Mouse (Mus musculus): ENCODE measurements around the gene Syt8. TPM values are rescaled to one million over a fixed set of nuclear protein-coding genes. Genes with fewer than 3 reads are reported as not detected.

The Syt8 gene
- polyA plus RNA-seq, 1 experiment from 2014 or later = not detected

- WGBS = 29% methylated on average over 4 of the region's 4 CpGs
Measured at GRCm38 (mm10) chr7:142435524-142435923, 874 bp downstream of the Syt8 start.

DNA sequence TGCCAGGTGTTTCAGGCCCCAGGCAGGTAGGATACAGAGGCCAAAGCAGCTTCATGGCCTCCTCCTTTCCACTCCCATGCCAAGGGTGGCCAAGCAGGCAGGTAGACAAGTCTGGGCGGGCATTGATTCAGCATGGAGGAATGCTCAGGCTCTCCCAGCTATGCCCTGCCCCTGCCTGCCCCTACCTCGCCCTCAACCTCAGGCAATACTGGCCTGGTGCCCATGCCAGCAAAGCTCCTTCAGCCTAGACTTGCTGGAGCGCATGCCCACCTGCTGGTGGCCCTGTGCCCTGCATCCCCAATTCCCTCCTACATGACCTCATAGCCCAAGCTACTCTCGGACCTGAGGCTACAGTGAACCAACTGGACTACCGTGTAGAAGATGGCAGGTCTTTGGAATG is 2.7 kb downstream of the Syt8 start:
- no peak for DNase-seq (ENCODE audit: low spot score)
- Histone ChIP-seq H3K9ac (ENCODE audit: low read length) (no peak overlapping the region), H3K4me2 (ENCODE audit: low read depth, low read length, severe bottlenecking) (no peak overlapping the region), H3K36me3 (ENCODE audit: control insufficient read depth, insufficient read depth, low read length) (no peaks in the 10 kb centered on the region), H3K27me3 (ENCODE audit: control insufficient read depth, insufficient read depth, low read length) (no peaks in the 10 kb centered on the region), H3K27ac (ENCODE audit: low read depth, low read length) (no peak overlapping the region), H3K9me3 (ENCODE audit: control insufficient read depth, low read length) (no peaks in the 10 kb centered on the region), H3K4me3 (ENCODE audit: low read depth, low read length) (no peak overlapping the region), H3K4me1 (replicated peaks; ENCODE audit: control insufficient read depth, insufficient read depth, low read length) (no peaks in the 10 kb centered on the region)
- ATAC-seq (replicated peaks; ENCODE audit: low FRiP score) = no peak
- 82% methylated on average over 5 of the region's 5 CpGs for WGBS

More at GRCm38 (mm10) chr7:142435524-142435923, 874 bp downstream of the Syt8 start:
- no peaks in the 10 kb centered on the region for H3K36me3 ChIP-seq (ENCODE audit: control insufficient read depth, insufficient read depth, low read length)
- H3K4me1 ChIP-seq (replicated peaks; ENCODE audit: control insufficient read depth, insufficient read depth, low read length) = no peaks in the 10 kb centered on the region
- ATAC-seq (replicated peaks; ENCODE audit: low FRiP score) (no peak; the same call in 1 of the 2 replicates), DNase-seq (ENCODE audit: low spot score) (no peak)
- H3K4me2 ChIP-seq (ENCODE audit: low read depth, low read length, severe bottlenecking) = no peak overlapping the region
- H3K27me3 ChIP-seq (ENCODE audit: control insufficient read depth, insufficient read depth, low read length) = no peaks in the 10 kb centered on the region
- H3K9me3 ChIP-seq (ENCODE audit: control insufficient read depth, low read length) = no peaks in the 10 kb centered on the region
- no peak overlapping the region for H3K9ac ChIP-seq (ENCODE audit: low read length)
- H3K27ac ChIP-seq (ENCODE audit: low read depth, low read length) = no peak overlapping the region
- H3K4me3 ChIP-seq (ENCODE audit: low read depth, low read length) = no peak overlapping the region

DNA sequence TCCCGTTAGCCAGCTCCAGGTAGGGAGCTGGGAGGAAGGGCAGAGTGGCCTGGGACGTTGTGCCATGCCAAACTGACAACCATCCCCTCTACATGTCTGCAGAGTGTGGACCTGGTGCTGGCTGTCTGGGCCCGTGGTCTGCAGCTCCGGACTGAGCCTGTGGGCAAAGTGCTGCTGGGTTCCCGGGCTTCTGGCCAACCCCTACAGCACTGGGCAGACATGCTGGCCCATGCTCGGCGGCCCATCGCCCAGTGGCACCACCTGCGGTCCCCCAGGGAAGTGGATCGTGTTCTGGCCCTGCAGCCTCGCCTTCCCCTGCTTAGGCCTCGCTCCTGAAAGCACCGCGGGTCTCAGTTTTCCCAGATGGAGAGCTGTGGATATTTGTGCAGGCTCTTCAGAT is 5.3 kb downstream of the Syt8 start:
- Histone ChIP-seq H3K9me3 (ENCODE audit: control insufficient read depth, low read length) (no peaks in the 10 kb centered on the region), H3K4me3 (ENCODE audit: low read depth, low read length) (no peak overlapping the region), H3K36me3 (ENCODE audit: control insufficient read depth, insufficient read depth, low read length) (no peaks in the 10 kb centered on the region), H3K4me1 (replicated peaks; ENCODE audit: control insufficient read depth, insufficient read depth, low read length) (no peaks in the 10 kb centered on the region), H3K4me2 (ENCODE audit: low read depth, low read length, severe bottlenecking) (no peak overlapping the region), H3K27ac (ENCODE audit: low read depth, low read length) (no peak overlapping the region), H3K9ac (ENCODE audit: low read length) (no peak overlapping the region), H3K27me3 (ENCODE audit: control insufficient read depth, insufficient read depth, low read length) (no peaks in the 10 kb centered on the region)
- ATAC-seq (replicated peaks; ENCODE audit: low FRiP score) = no peak
- WGBS = 88% methylated on average over 14 of the region's 14 CpGs
- no peak for DNase-seq (ENCODE audit: low spot score)

- Histone ChIP-seq H3K4me3 (ENCODE audit: low read depth, low read length) (no peak overlapping the region), H3K9me3 (ENCODE audit: control insufficient read depth, low read length) (no peaks in the 10 kb centered on the region), H3K4me1 (replicated peaks; ENCODE audit: control insufficient read depth, insufficient read depth, low read length) (no peaks in the 10 kb centered on the region), H3K27ac (ENCODE audit: low read depth, low read length) (no peak overlapping the region), H3K27me3 (ENCODE audit: control insufficient read depth, insufficient read depth, low read length) (no peaks in the 10 kb centered on the region), H3K9ac (ENCODE audit: low read length) (no peak overlapping the region), H3K36me3 (ENCODE audit: control insufficient read depth, insufficient read depth, low read length) (no peaks in the 10 kb centered on the region), H3K4me2 (ENCODE audit: low read depth, low read length, severe bottlenecking) (no peak overlapping the region)
- no peak for ATAC-seq (replicated peaks; ENCODE audit: low FRiP score)
- 55% methylated on average over 5 of the region's 5 CpGs for WGBS
- peak; percentile 68 for DNase-seq (ENCODE audit: low spot score)
Measured at GRCm38 (mm10) chr7:142440657-142441114, 6.0 kb downstream of the Syt8 start.

DNA sequence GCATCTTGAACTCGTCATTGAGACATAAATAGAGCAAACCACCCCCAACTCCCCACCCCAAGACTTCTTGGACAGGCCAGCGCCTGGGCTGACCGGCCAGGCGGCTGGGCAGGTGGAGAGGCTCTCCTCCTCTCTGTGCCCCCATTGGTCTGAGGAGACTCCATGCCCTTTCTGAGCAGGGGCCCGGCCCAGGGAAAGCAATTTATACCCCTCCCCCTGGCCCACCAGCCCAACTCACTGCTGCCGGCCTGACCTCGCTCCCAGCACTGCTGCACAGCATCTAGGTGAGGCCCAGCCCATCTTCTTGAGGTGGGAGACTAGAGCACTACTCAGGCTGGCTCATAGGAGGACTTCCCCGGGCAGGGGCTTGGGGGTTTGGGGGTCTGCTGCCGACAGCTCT is 6.9 kb downstream of the Syt8 start, which contains the start of gene Tnni2:
Gene Tnni2 (plus strand): TSS at position 224 of the 400 bp plus-strand sequence.
- no peaks in the 10 kb centered on the region for H3K36me3 ChIP-seq (ENCODE audit: control insufficient read depth, insufficient read depth, low read length)
- ATAC-seq (replicated peaks; ENCODE audit: low FRiP score) = no peak
- no peak within 1 kb of the TSS for H3K27ac ChIP-seq (ENCODE audit: low read depth, low read length)
- DNase-seq (ENCODE audit: low spot score) = no peak
- H3K27me3 ChIP-seq (ENCODE audit: control insufficient read depth, insufficient read depth, low read length) = no peaks in the 10 kb centered on the region
- WGBS = 86% methylated on average over 9 of the region's 9 CpGs
- H3K4me2 ChIP-seq (ENCODE audit: low read depth, low read length, severe bottlenecking) = no peak within 1 kb of the TSS
- H3K4me1 ChIP-seq (replicated peaks; ENCODE audit: control insufficient read depth, insufficient read depth, low read length) = no peaks in the 10 kb centered on the region
- no peaks in the 10 kb centered on the region for H3K9me3 ChIP-seq (ENCODE audit: control insufficient read depth, low read length)
- no peak within 1 kb of the TSS for H3K4me3 ChIP-seq (ENCODE audit: low read depth, low read length)
- no peak within 1 kb of the TSS for H3K9ac ChIP-seq (ENCODE audit: low read length)

DNA sequence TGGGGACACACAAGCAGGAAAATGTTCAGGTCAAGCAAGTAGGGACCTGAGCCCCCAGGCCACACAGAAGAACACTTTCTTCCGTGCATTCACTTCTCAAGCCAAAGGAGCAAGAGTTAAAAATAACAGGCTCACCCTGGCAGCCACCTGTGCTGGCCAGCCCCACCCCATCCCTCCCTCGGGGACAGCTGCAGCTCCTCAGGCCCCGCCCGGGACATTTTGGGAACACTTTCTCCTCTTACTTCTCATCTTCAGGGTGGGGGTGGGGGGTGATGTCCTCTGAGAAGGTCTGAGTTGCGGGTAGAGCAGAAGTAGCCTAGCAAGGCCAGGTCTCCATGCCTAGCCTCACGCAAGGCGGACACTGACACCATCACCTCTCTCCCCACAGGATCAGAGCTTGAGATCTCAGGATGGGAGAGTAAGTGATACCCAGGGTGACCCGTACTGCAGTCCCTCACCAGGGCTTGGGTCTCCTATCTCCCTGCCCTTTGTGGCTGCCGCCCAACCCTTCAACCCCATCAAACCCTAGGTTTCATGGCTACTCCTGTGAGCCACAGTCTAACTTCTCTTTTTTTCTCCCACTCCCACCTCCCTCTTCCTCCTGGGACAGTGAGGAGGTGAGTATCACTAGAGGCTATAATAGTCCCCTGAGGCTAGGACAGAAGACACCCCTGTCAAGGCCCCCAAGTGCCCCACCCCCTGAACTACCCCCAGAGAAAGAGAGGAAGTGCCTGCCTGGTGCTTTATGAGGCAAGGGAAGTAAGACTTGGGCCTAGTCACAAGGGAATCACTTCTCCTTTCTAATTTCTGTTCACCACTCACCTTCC is 7.6 kb downstream of the Syt8 start:
- DNase-seq (ENCODE audit: low spot score) = no peak
- no peak overlapping the region for H3K27ac ChIP-seq (ENCODE audit: low read depth, low read length)
- ATAC-seq (replicated peaks; ENCODE audit: low FRiP score) = no peak

DNA sequence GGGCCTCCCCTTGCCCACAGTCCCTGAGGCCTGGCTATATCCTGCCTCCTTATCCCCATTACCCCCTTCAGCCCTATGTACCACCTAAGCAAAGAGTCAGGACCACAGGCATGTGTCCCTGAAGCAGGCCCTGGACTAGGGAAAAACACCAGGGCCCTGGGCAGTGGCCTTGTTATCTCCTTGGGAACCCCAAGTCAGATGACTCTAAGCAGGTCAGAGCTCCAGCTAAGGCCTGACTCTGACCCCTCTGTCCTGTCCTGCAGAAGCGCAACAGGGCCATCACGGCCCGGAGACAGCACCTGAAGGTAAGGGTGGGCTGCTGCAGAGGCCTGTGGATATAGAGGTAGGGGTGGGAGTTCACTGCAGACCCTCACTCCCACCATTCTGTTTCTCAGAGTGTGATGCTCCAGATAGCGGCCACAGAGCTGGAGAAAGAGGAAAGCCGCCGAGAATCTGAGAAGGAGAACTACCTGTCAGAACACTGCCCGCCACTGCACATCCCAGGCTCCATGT is 8.3 kb downstream of the Syt8 start:
- no peaks in the 10 kb centered on the region for H3K27me3 ChIP-seq (ENCODE audit: control insufficient read depth, insufficient read depth, low read length)
- WGBS = 94% methylated on average over 7 of the region's 7 CpGs
- H3K27ac ChIP-seq (ENCODE audit: low read depth, low read length) = no peak overlapping the region
- H3K4me2 ChIP-seq (ENCODE audit: low read depth, low read length, severe bottlenecking) = no peak overlapping the region
- DNase-seq (ENCODE audit: low spot score) (no peak), ATAC-seq (replicated peaks; ENCODE audit: low FRiP score) (no peak)
- no peak overlapping the region for H3K4me3 ChIP-seq (ENCODE audit: low read depth, low read length)
- H3K36me3 ChIP-seq (ENCODE audit: control insufficient read depth, insufficient read depth, low read length) = no peaks in the 10 kb centered on the region
- H3K4me1 ChIP-seq (replicated peaks; ENCODE audit: control insufficient read depth, insufficient read depth, low read length) = no peaks in the 10 kb centered on the region
- H3K9ac ChIP-seq (ENCODE audit: low read length) = no peak overlapping the region
- no peaks in the 10 kb centered on the region for H3K9me3 ChIP-seq (ENCODE audit: control insufficient read depth, low read length)

More for the DNA sequence above, 7.6 kb downstream of the Syt8 start:
- Histone ChIP-seq H3K9me3 (ENCODE audit: control insufficient read depth, low read length) (no peaks in the 10 kb centered on the region), H3K4me3 (ENCODE audit: low read depth, low read length) (no peak overlapping the region), H3K27me3 (ENCODE audit: control insufficient read depth, insufficient read depth, low read length) (no peaks in the 10 kb centered on the region), H3K36me3 (ENCODE audit: control insufficient read depth, insufficient read depth, low read length) (no peaks in the 10 kb centered on the region), H3K4me1 (replicated peaks; ENCODE audit: control insufficient read depth, insufficient read depth, low read length) (no peaks in the 10 kb centered on the region), H3K4me2 (ENCODE audit: low read depth, low read length, severe bottlenecking) (no peak overlapping the region), H3K9ac (ENCODE audit: low read length) (no peak overlapping the region)
- 82% methylated on average over 9 of the region's 9 CpGs for WGBS

DNA sequence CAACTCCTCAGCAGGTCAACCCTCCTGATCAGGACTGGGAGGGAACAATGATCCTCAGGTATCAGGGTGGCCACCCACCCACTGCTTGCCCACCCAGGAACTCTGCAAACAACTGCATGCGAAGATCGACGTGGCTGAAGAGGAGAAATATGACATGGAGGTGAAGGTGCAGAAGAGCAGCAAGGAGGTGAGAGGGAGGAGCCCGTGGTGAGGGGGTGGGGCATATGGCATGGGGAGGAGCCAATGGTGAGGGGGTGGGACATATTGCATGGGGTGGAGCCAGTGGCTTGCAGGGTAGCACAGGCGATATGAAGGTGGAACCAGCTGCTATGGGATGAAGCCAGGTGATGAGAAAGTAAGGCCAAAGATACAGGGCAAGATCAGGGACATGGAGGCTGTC is 8.8 kb downstream of the Syt8 start:
- WGBS = 90% methylated on average over 5 of the region's 5 CpGs
- H3K27ac ChIP-seq (ENCODE audit: low read depth, low read length) = no peak overlapping the region

GRCm38 (mm10) chr7:142444171-142444570 is 9.5 kb downstream of the Syt8 start:
- WGBS = 94% methylated on average over 6 of the region's 6 CpGs
- no peak overlapping the region for H3K9ac ChIP-seq (ENCODE audit: low read length)
- ATAC-seq (replicated peaks; ENCODE audit: low FRiP score) = no peak
- no peaks in the 10 kb centered on the region for H3K9me3 ChIP-seq (ENCODE audit: control insufficient read depth, low read length)
- no peaks in the 10 kb centered on the region for H3K36me3 ChIP-seq (ENCODE audit: control insufficient read depth, insufficient read depth, low read length)
- H3K4me3 ChIP-seq (ENCODE audit: low read depth, low read length) = no peak overlapping the region
- no peaks in the 10 kb centered on the region for H3K4me1 ChIP-seq (replicated peaks; ENCODE audit: control insufficient read depth, insufficient read depth, low read length)
- no peak overlapping the region for H3K27ac ChIP-seq (ENCODE audit: low read depth, low read length)
- DNase-seq (ENCODE audit: low spot score) = no peak
- H3K27me3 ChIP-seq (ENCODE audit: control insufficient read depth, insufficient read depth, low read length) = no peaks in the 10 kb centered on the region
- H3K4me2 ChIP-seq (ENCODE audit: low read depth, low read length, severe bottlenecking) = no peak overlapping the region

More for the DNA sequence above, 8.8 kb downstream of the Syt8 start:
- Histone ChIP-seq H3K4me3 (ENCODE audit: low read depth, low read length) (no peak overlapping the region), H3K27me3 (ENCODE audit: control insufficient read depth, insufficient read depth, low read length) (no peaks in the 10 kb centered on the region), H3K36me3 (ENCODE audit: control insufficient read depth, insufficient read depth, low read length) (no peaks in the 10 kb centered on the region), H3K9ac (ENCODE audit: low read length) (no peak overlapping the region), H3K4me2 (ENCODE audit: low read depth, low read length, severe bottlenecking) (no peak overlapping the region), H3K4me1 (replicated peaks; ENCODE audit: control insufficient read depth, insufficient read depth, low read length) (no peaks in the 10 kb centered on the region), H3K9me3 (ENCODE audit: control insufficient read depth, low read length) (no peaks in the 10 kb centered on the region)
- ATAC-seq (replicated peaks; ENCODE audit: low FRiP score) = no peak
- no peak for DNase-seq (ENCODE audit: low spot score)

Measured in forebrain, embryonic 11.5 days (tissue).